ENCODE assay signal across 9 mouse cellular contexts in the genomic region with DNA sequence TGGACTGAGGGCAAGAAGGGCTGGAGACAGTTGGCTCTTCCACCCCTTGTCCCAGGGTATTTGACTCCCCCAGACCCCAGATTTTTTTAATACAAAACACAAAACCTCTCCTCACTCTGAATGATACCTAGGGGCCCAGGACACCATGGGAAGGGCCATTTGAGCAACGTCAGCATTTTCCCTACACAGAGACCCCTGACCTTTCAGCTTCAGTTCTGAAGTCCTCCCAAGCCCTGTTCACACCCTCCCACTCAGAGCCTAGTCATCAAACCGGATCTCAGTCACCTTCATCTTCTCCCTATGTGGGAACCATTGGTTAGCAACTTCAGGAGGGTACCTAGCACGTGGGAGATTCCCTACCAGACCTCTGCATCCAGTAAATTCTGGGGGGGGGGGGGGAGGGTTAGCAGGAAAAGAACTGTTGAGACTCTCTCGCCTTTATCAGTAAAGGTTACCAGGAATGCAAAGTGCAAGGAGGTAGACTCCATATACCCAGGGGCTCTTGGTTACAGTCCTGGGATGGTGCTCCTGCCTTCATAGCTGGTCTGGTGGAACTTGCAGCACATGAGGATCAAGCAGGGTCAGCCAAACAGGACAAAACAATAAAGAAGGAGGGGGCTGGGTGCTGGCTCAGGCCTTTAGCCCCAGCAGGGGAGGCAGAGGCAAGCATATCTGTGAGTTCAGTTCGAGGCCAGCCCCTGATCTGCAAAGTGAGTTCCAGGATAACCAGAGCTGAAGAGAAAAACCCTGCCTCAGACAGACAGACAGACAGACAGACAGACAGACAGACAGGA. TPM values are rescaled to one million over a fixed set of nuclear protein-coding genes. Genes with fewer than 3 reads are reported as not detected.
DNase-seq lines count a peak whose midpoint lies in the region; ATAC-seq lines count a peak whose summit lies in the region.
"Had no signal": no experiment of that assay in that cellular context is flagged by ENCODE, and none has a peak within 500 bp of the region (broad histone marks: within the 10 kb centered on the region; RNA-seq: fewer than 3 reads in every experiment).

No protein-coding gene starts in this region.

- H3K9ac ChIP-seq in lung, embryonic 16.5 days (ENCODE audit: low read length) = peak overlapping the region; percentile 57
- peak overlapping the region; percentile 34 for H3K9ac ChIP-seq in neural tube, embryonic 15.5 days (replicated peaks)

- peaks cover 46% of the 10 kb centered on the region for H3K4me1 ChIP-seq in lung, embryonic 16.5 days (replicated peaks; ENCODE audit: control insufficient read depth, insufficient read depth, low read length)
- peaks cover 46% of the 10 kb centered on the region for H3K4me1 ChIP-seq in neural tube, embryonic 15.5 days

- no peak for ATAC-seq in lung, embryonic 16.5 days (ENCODE audit: low read depth)
- ATAC-seq in neural tube, embryonic 15.5 days (ENCODE audit: low FRiP score) = no peak

- 14% methylated on average over 5 of the region's 5 CpGs for WGBS in lung, embryonic 16.5 days
- 16% methylated on average over 5 of the region's 5 CpGs for WGBS in neural tube, embryonic 15.5 days

- no peak overlapping the region for H3K4me3 ChIP-seq in lung, embryonic 16.5 days (ENCODE audit: low read length)
- H3K4me3 ChIP-seq in neural tube, embryonic 15.5 days (replicated peaks) = no peak overlapping the region

- H3K36me3 ChIP-seq in lung, embryonic 16.5 days (ENCODE audit: control insufficient read depth, insufficient read depth, low read length) = peaks cover 24% of the 10 kb centered on the region
- H3K36me3 ChIP-seq in neural tube, embryonic 15.5 days = peaks cover 25% of the 10 kb centered on the region

- H3K4me2 ChIP-seq in lung, embryonic 16.5 days (ENCODE audit: low read depth, low read length) = peak overlapping the region; percentile 53; the same call in 1 of the 2 replicates
- peak overlapping the region; percentile 47 for H3K4me2 ChIP-seq in neural tube, embryonic 15.5 days

- peak; percentile 27 to 52 for DNase-seq in adrenal gland, adult (ENCODE audit: inconsistent age in 2 of 2, low spot score in 1 of 2)
- DNase-seq in adrenal gland, postnatal 36 days = no peak
- DNase-seq in lung, postnatal 25 days (ENCODE audit: low spot score) = no peak
- DNase-seq in kidney, postnatal 14 days = peak; percentile 41
- no peak for DNase-seq in layer of hippocampus, adult 11-12 months (ENCODE audit: low spot score)
- no peak for DNase-seq in testis, postnatal 10 days (ENCODE audit: low spot score)
- DNase-seq: adrenal gland, adult 8-10 months had no signal

- peak overlapping the region; percentile 30 for H3K27ac ChIP-seq in lung, embryonic 16.5 days (ENCODE audit: low read length)
- H3K27ac ChIP-seq in neural tube, embryonic 15.5 days (replicated peaks) = peak overlapping the region; percentile 66

- no peaks in the 10 kb centered on the region for H3K9me3 ChIP-seq in lung, embryonic 16.5 days (ENCODE audit: control insufficient read depth, low read length)
- H3K9me3 ChIP-seq in neural tube, embryonic 15.5 days (replicated peaks) = no peaks in the 10 kb centered on the region

- H3K27me3 ChIP-seq in lung, embryonic 16.5 days (ENCODE audit: control insufficient read depth, insufficient read depth, low read depth, low read length) = no peaks in the 10 kb centered on the region
- H3K27me3 ChIP-seq in neural tube, embryonic 15.5 days (replicated peaks) = no peaks in the 10 kb centered on the region

RNA-seq across cellular contexts. Expression of a gene that starts 17.5 kb away (rescaled TPM):
- total RNA-seq in adrenal gland, postnatal 36 days (2021) = 10 to 100 TPM; 47.3 to 53.3 TPM
- 22.4 and 24.9 TPM in 2 replicates for polyA plus RNA-seq in lung, embryonic 16.5 days (2015; fragmentation: Nextera tagmentation; extraction: Ambion mirVana)
- polyA plus RNA-seq in neural tube, embryonic 15.5 days (2015; fragmentation: Nextera tagmentation; extraction: Ambion mirVana) = 23.5 and 25.5 TPM in 2 replicates

RNA-seq across cellular contexts. Expression of a gene that starts 54.0 kb away (rescaled TPM):
- 10 to 100 TPM; 43.3 to 67.7 TPM for total RNA-seq in adrenal gland, postnatal 36 days (2021)
- polyA plus RNA-seq in lung, embryonic 16.5 days (2015; fragmentation: Nextera tagmentation; extraction: Ambion mirVana) = 113 and 118 TPM in 2 replicates
- 190 and 208 TPM in 2 replicates for polyA plus RNA-seq in neural tube, embryonic 15.5 days (2015; fragmentation: Nextera tagmentation; extraction: Ambion mirVana)

RNA-seq across cellular contexts. Expression of a gene that starts 54.1 kb away (rescaled TPM):
- total RNA-seq in adrenal gland, postnatal 36 days (2021) = 10 to 100 TPM in 1 of 2 experiments, 1 to 10 TPM in 1; 7.9 to 11.5 TPM
- polyA plus RNA-seq in lung, embryonic 16.5 days (2015; fragmentation: Nextera tagmentation; extraction: Ambion mirVana) = 24.6 and 28.4 TPM in 2 replicates
- 11.0 and 11.7 TPM in 2 replicates for polyA plus RNA-seq in neural tube, embryonic 15.5 days (2015; fragmentation: Nextera tagmentation; extraction: Ambion mirVana)

Comparison
In these comparisons a context has a peak if more than half of its experiments do, and no peak if none do; other contexts are left out.
1. DNase-seq: peak in adrenal gland, adult (2 of 2) and kidney, postnatal 14 days (single experiment); none in adrenal gland, postnatal 36 days (0 of 2), lung, postnatal 25 days (single experiment), layer of hippocampus, adult 11-12 months (single experiment) and testis, postnatal 10 days (single experiment).